Mouse (Mus musculus) spleen, adult 12 weeks (tissue): ENCODE data around the gene Xndc1.

Source experiments
- DNase-seq: peaks from one replicate; pipeline ENCODE4 v3.0.0; 2022; ENCODE audit warnings: low spot score

The Xndc1 gene

GRCm38 (mm10) chr7:102081784-102082183 is 16.5 kb downstream of the Xndc1 start:
- no peak for DNase-seq

GRCm38 (mm10) chr7:102082816-102083215 is 17.5 kb downstream of the Xndc1 start, which contains the start of gene Trpc2:
Trpc2 (plus strand) TSS chr7:102083116.
- DNase-seq, result no peak

- no peak for DNase-seq
Observed at GRCm38 (mm10) chr7:102084041-102084696, 18.9 kb downstream of the Xndc1 start.

GRCm38 (mm10) chr7:102087336-102087735 is 22.0 kb downstream of the Xndc1 start:
- DNase-seq, result no peak

- no peak for DNase-seq
Observed at GRCm38 (mm10) chr7:102099760-102100661, 34.7 kb downstream of the Xndc1 start.

GRCm38 (mm10) chr7:102100868-102101267 is 35.6 kb downstream of the Xndc1 start:
- no peak for DNase-seq

GRCm38 (mm10) chr7:102101487-102101886 is 36.2 kb downstream of the Xndc1 start, which contains the start of gene Art1:
Art1 (plus strand) TSS chr7:102101743.
- DNase-seq, result no peak

GRCm38 (mm10) chr7:102102241-102102640 is 36.9 kb downstream of the Xndc1 start:
- DNase-seq, result no peak

GRCm38 (mm10) chr7:102102696-102103095 is 37.4 kb downstream of the Xndc1 start:
- no peak for DNase-seq

- no peak for DNase-seq
Observed at GRCm38 (mm10) chr7:102103555-102103954, 38.2 kb downstream of the Xndc1 start.

- DNase-seq, result no peak
Observed at GRCm38 (mm10) chr7:102104126-102104525, 38.8 kb downstream of the Xndc1 start.

- no peak for DNase-seq
Observed at GRCm38 (mm10) chr7:102106700-102107141, 41.4 kb downstream of the Xndc1 start.

- DNase-seq, result no peak
Observed at GRCm38 (mm10) chr7:102108206-102108605, 42.9 kb downstream of the Xndc1 start.

GRCm38 (mm10) chr7:102109171-102109570 is 43.9 kb downstream of the Xndc1 start, which contains the start of gene Art5:
Art5 (minus strand) TSS chr7:102109489.
- no peak for DNase-seq

GRCm38 (mm10) chr7:102109746-102110145 is 44.4 kb downstream of the Xndc1 start:
- DNase-seq, result no peak

GRCm38 (mm10) chr7:102113151-102113729 is 47.9 kb downstream of the Xndc1 start:
- DNase-seq, result no peak

- no peak for DNase-seq
Observed at GRCm38 (mm10) chr7:102116579-102117331, 51.4 kb downstream of the Xndc1 start, which contains the start of gene Chrna10. Chrna10 (minus strand) TSS chr7:102116828.

GRCm38 (mm10) chr7:102117382-102117781 is 52.1 kb downstream of the Xndc1 start:
- DNase-seq, result no peak

- no peak for DNase-seq
Observed at GRCm38 (mm10) chr7:102120326-102120725, 55.0 kb downstream of the Xndc1 start.

- no peak for DNase-seq
Observed at GRCm38 (mm10) chr7:102132395-102132794, 67.1 kb downstream of the Xndc1 start.
